8 mouse cellular contexts compared by ENCODE assay signal in the genomic region with DNA sequence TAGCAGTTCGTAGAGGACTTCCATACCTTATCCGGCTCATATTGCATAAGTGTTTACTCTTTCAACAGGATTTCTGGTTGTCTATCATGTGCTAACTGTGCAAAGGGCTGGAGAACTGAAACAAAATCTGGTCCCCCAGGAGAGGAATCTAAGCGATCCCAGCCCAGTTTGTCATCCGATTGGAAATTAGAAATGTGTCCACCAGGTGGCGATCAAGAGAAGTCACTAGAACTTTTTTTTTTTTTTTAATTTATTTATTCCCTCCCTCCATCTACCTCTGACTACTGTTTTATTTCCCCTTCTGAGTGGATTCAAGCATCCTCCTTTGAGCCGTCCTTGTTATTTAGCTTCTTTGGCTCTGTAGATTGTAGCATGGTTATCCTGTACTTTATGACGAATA. TPM values are rescaled to one million over a fixed set of nuclear protein-coding genes. Genes with fewer than 3 reads are reported as not detected.
DNase-seq lines count a peak whose midpoint lies in the region; ATAC-seq lines count a peak whose summit lies in the region.

No protein-coding gene starts in this region.

- peak; percentile 9 for DNase-seq in ovary, postnatal 10 days (ENCODE audit: low spot score)
- no peak for DNase-seq in ovary, adult 18-20 months (ENCODE audit: low spot score)
- peak; percentile 87 for DNase-seq in embryo, embryonic 11 days
- peak; percentile 68 for DNase-seq in heart, postnatal 36 days
- DNase-seq in left cerebral cortex, postnatal 14 days (ENCODE audit: low spot score in 2 of 2): peak; percentile 89 to 90
- peak; percentile 88 for DNase-seq in retina, embryonic 14.5 days (ENCODE audit: low spot score)
- no peak for DNase-seq in yolk sac, embryonic 10.5 days (ENCODE audit: low spot score)

- intact Hi-C loops in heart, postnatal 36 days (cut with DNase I): loop anchor here (10.0 kb wide), 1 partner anchor 621 kb away; no protein-coding TSS in a partner anchor
- intact Hi-C loops in left cerebral cortex, postnatal 14 days (cut with DNase I): no loop called here

- ATAC-seq in activated CD4-positive, CD25-positive, alpha-beta regulatory T cell, adult 4 months: peak; percentile 54

RNA-seq across cellular contexts. Expression of a gene that starts 14.1 kb away (rescaled TPM):
- 100 to 1,000 TPM; 107 to 156 TPM for polyA plus RNA-seq in activated CD4-positive, CD25-positive, alpha-beta regulatory T cell, adult 4 months (2017; shearing (Covaris generic))
- total RNA-seq in heart, postnatal 36 days (2021): 1 to 10 TPM; 1.9 to 2.1 TPM
- 10 to 100 TPM; 52.4 to 60.3 TPM for total RNA-seq in left cerebral cortex, postnatal 14 days (2021)

RNA-seq across cellular contexts. Expression of a gene that starts 28.4 kb away (rescaled TPM):
- polyA plus RNA-seq in activated CD4-positive, CD25-positive, alpha-beta regulatory T cell, adult 4 months (2017; shearing (Covaris generic)): under 1 TPM in 1 of 2 experiments, not detected in 1; 0.11 TPM
- total RNA-seq in heart, postnatal 36 days (2021): 1 to 10 TPM; 5.9 to 6.9 TPM
- 10 to 100 TPM; 37.7 to 40.4 TPM for total RNA-seq in left cerebral cortex, postnatal 14 days (2021)

Comparison
In these comparisons a context has a peak if more than half of its experiments do, and no peak if none do; other contexts are left out.
1. DNase-seq: peak in ovary, postnatal 10 days (single experiment), embryo, embryonic 11 days (single experiment), heart, postnatal 36 days (2 of 2), left cerebral cortex, postnatal 14 days (2 of 2) and retina, embryonic 14.5 days (single experiment); none in ovary, adult 18-20 months (single experiment) and yolk sac, embryonic 10.5 days (single experiment).
2. RNA of a gene that starts 14.1 kb away (total RNA-seq): 52.4 to 60.3 TPM in left cerebral cortex, postnatal 14 days; 1.9 to 2.1 TPM in heart, postnatal 36 days; every median in the first group is over 10 times any median in the second.
3. RNA of a gene that starts 28.4 kb away (total RNA-seq): 37.7 to 40.4 TPM in left cerebral cortex, postnatal 14 days; 5.9 to 6.9 TPM in heart, postnatal 36 days; every median in the first group is over 4 times any median in the second.